Mouse (Mus musculus): ENCODE measurements around the gene Birc6. TPM values are rescaled to one million over a fixed set of nuclear protein-coding genes. Genes with fewer than 3 reads are reported as not detected.

The Birc6 gene
- polyA plus RNA-seq (2015; fragmentation: Nextera tagmentation; extraction: Ambion mirVana), result 90.9 and 95.5 TPM in 2 replicates

DNA sequence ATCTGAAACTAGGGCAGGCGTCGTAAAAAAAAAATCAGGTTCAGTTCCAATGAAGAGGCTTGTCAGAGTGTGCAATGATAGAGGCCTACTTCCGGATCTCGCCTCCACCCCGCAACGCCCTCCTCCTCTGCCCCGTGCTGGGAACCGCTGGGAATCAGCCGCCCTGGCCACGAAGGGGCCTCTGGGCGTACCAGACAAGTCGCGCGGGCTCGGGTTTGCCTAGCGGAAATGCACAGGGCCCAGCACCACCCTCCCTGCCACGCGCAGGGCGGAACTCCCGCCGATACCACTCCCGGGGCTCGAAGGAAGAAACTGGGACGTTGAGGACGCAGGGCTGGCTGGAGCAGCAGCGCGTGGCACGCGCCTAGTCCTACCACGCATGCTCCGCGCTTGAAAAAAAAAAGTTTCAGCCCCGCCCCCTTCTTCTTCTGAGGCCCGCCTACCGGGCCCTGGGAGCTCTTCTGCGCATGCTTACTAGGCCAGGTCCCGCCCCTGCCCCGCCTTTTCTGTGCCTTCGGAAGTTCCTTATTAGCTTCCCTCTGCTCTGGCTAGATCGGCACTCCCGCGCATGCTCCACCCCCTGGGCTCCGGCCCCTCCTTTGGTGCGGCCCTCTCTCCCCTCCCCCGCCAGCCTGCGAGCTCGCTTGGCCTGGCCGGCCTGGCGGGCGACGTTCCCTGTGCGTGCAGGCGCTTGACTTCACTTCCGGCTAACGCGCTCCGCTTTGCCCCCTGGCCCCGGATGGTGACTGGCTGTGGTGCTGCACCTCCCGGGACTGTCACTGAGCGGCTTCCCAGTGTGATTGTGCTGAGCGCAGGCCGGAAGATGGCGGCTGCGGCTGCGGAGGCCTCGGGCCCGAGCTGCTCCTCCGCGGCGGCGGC, at the start of gene Birc6:
Gene Birc6 (plus strand): TSS at position 567 of the 879 bp plus-strand sequence.
- H3K9me3 ChIP-seq (ENCODE audit: control insufficient read depth, low read length), result no peaks in the 10 kb centered on the region
- peak within 1 kb of the TSS; percentile 100 for H3K4me3 ChIP-seq (replicated peaks; ENCODE audit: low read length)
- H3K4me1 ChIP-seq (replicated peaks; ENCODE audit: control insufficient read depth, insufficient read depth, low read length), result peaks cover 19% of the 10 kb centered on the region
- H3K36me3 ChIP-seq (ENCODE audit: control insufficient read depth, insufficient read depth), result no peaks in the 10 kb centered on the region
- peak; percentile 97 for ATAC-seq
- H3K9ac ChIP-seq (replicated peaks; ENCODE audit: low read depth, low read length), result peak within 1 kb of the TSS; percentile 98
- WGBS, result under 1% methylated on average over 64 of the region's 71 CpGs
- no peaks in the 10 kb centered on the region for H3K27me3 ChIP-seq (replicated peaks; ENCODE audit: control insufficient read depth, insufficient read depth, low read length)
- peak within 1 kb of the TSS; percentile 95 for H3K4me2 ChIP-seq (ENCODE audit: low read length)
- peak within 1 kb of the TSS; percentile 96 for H3K27ac ChIP-seq (ENCODE audit: low read length)

DNA sequence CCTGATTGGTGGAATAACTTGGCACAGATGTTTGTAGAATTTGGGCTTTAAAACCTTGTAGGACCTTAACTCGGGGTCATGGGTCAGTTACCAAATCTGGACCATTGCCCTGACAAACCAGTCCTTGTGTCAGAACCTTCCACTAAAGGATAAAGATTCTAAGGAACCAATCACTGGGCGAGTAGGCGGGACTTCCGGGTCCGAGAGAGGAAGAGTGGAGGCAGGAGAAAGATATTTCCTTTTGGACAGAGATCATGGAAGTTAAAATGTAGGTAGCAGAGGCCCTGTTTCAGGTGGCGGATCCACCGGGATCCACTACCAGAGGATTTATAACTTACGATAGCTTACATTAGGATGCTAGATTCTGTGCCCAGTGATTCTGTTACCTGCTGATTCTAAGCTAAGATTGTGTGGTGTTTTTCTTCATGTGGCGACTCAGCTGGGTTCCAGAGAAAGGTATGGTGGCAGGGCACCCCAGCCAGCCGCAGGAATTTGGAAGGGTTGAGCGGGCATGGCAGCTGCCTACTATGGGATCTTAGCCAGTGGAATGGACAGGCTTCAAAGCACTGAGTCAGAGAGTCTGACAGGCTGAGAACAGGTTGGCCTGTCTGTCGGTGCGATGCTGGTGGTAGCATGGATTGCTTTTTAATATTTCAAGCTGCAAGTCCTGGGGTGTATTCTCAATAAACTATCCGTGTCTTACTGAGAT, 47.6 kb upstream of the Birc6 start:
- 88% methylated on average over 14 of the region's 14 CpGs for WGBS
- Histone ChIP-seq H3K27ac (ENCODE audit: low read length) (no peak overlapping the region), H3K9ac (replicated peaks; ENCODE audit: low read depth, low read length) (no peak overlapping the region), H3K9me3 (ENCODE audit: control insufficient read depth, low read length) (no peaks in the 10 kb centered on the region), H3K4me2 (ENCODE audit: low read length) (no peak overlapping the region), H3K4me1 (replicated peaks; ENCODE audit: control insufficient read depth, insufficient read depth, low read length) (no peaks in the 10 kb centered on the region), H3K27me3 (replicated peaks; ENCODE audit: control insufficient read depth, insufficient read depth, low read length) (no peaks in the 10 kb centered on the region), H3K36me3 (ENCODE audit: control insufficient read depth, insufficient read depth) (no peaks in the 10 kb centered on the region), H3K4me3 (replicated peaks; ENCODE audit: low read length) (no peak overlapping the region)
- ATAC-seq, result no peak

DNA sequence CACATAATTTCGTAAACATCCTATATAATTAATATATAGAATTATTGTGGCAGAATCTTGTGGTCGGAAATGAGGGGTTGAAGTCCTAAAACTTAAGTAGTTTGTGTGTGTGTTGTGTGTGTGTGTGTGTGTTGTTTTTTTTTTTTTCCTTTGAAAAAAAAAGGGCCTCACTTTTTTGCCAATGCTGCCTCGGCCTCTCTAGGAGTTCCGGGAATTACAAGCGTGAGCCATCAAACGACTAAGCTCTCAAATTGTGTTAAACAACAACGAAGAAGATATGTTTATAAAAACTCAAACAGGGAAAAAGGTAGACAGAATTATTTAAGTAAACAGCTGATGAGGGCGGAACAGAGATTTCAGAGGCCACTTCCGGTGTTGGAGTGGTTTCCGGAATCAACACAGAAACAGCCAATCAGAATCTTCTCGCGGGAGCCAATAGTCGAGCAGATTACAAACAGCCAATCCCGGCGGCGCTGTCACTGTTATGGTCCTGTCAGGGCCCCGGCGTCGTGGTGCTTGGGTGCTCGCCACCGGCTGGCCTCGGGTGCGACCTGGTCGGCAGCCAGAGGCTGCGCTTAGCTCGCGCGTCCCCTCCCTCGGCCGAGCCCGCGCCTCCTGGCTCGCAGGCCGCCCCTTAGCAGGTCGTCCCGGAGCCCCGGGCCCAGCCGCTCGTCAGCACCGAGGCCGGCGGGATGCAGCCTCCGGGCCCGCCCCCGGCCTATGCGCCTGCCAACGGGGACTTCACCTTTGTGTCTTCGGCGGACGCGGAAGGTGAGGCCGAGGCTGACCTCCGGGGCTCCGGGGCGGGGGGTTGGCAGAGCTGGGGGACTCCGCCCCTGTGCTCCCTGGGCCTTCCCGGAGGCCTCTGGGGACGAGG, 38.8 kb upstream of the Birc6 start, which contains the start of gene Yipf4:
Gene Yipf4 (plus strand): TSS at position 470 of the 877 bp plus-strand sequence.
- peak within 1 kb of the TSS; percentile 78 for H3K9ac ChIP-seq (replicated peaks; ENCODE audit: low read depth, low read length)
- peak; percentile 100 for ATAC-seq
- peak within 1 kb of the TSS; percentile 87 for H3K4me3 ChIP-seq (replicated peaks; ENCODE audit: low read length)
- H3K36me3 ChIP-seq (ENCODE audit: control insufficient read depth, insufficient read depth), result peaks cover 9% of the 10 kb centered on the region
- WGBS, result 4% methylated on average over 58 of the region's 58 CpGs
- peak within 1 kb of the TSS; percentile 77 for H3K27ac ChIP-seq (ENCODE audit: low read length)
- H3K4me1 ChIP-seq (replicated peaks; ENCODE audit: control insufficient read depth, insufficient read depth, low read length), result peaks cover 11% of the 10 kb centered on the region; the same call in 1 of the 2 replicates
- H3K27me3 ChIP-seq (replicated peaks; ENCODE audit: control insufficient read depth, insufficient read depth, low read length), result no peaks in the 10 kb centered on the region
- peak within 1 kb of the TSS; percentile 69 for H3K4me2 ChIP-seq (ENCODE audit: low read length)
- no peaks in the 10 kb centered on the region for H3K9me3 ChIP-seq (ENCODE audit: control insufficient read depth, low read length)

DNA sequence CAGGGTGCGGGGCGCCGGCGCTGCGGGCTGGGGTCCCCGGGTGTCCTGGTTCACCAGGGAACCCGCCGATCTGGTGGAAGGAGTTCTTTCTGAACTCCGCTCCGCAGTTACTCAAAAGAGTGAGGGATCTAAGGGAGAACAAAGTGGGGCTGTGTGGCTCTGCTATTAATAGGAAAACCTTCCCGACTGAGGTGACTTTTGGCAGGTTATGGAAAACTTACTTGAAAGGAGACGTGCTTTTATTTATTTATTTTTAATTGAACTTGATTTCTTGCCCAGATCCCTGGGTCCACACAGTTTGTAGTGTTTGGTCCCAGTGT, 38.2 kb upstream of the Birc6 start:
- WGBS, result under 1% methylated on average over 12 of the region's 12 CpGs
- peak overlapping the region; percentile 78 for H3K9ac ChIP-seq (replicated peaks; ENCODE audit: low read depth, low read length)
- no peaks in the 10 kb centered on the region for H3K9me3 ChIP-seq (ENCODE audit: control insufficient read depth, low read length)
- H3K36me3 ChIP-seq (ENCODE audit: control insufficient read depth, insufficient read depth), result peaks cover 11% of the 10 kb centered on the region
- H3K4me1 ChIP-seq (replicated peaks; ENCODE audit: control insufficient read depth, insufficient read depth, low read length), result peaks cover 11% of the 10 kb centered on the region; the same call in 1 of the 2 replicates
- peak overlapping the region; percentile 69 for H3K4me2 ChIP-seq (ENCODE audit: low read length)
- H3K27ac ChIP-seq (ENCODE audit: low read length), result peak overlapping the region; percentile 77
- peak overlapping the region; percentile 87 for H3K4me3 ChIP-seq (replicated peaks; ENCODE audit: low read length)
- no peak for ATAC-seq
- H3K27me3 ChIP-seq (replicated peaks; ENCODE audit: control insufficient read depth, insufficient read depth, low read length), result no peaks in the 10 kb centered on the region

DNA sequence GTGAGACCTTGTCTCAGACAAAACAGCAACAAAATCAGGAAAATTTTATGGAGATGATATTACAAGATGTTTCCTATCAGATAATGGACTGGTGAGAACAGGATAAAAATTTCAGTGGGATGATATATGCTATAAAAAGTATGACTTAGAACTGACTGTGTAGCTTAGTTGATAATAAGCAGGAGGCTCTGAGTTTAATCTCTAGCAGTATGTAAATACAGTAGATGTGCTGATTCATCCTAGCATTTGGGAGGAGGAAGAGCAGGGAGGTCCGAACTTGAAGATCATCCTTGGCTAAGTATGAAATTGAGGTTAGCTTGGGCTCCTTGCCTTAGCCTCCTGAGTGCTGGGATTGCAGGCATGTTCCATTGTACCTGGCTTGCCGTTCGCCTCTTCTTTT, 36.5 kb upstream of the Birc6 start:
- Histone ChIP-seq H3K36me3 (ENCODE audit: control insufficient read depth, insufficient read depth) (peaks cover 22% of the 10 kb centered on the region), H3K9ac (replicated peaks; ENCODE audit: low read depth, low read length) (no peak overlapping the region), H3K9me3 (ENCODE audit: control insufficient read depth, low read length) (no peaks in the 10 kb centered on the region), H3K4me3 (replicated peaks; ENCODE audit: low read length) (no peak overlapping the region), H3K27ac (ENCODE audit: low read length) (no peak overlapping the region), H3K27me3 (replicated peaks; ENCODE audit: control insufficient read depth, insufficient read depth, low read length) (no peaks in the 10 kb centered on the region), H3K4me2 (ENCODE audit: low read length) (no peak overlapping the region), H3K4me1 (replicated peaks; ENCODE audit: control insufficient read depth, insufficient read depth, low read length) (peaks cover 11% of the 10 kb centered on the region; the same call in 1 of the 2 replicates)
- WGBS, result 95% methylated on average over 3 of the region's 3 CpGs
- ATAC-seq, result no peak

DNA sequence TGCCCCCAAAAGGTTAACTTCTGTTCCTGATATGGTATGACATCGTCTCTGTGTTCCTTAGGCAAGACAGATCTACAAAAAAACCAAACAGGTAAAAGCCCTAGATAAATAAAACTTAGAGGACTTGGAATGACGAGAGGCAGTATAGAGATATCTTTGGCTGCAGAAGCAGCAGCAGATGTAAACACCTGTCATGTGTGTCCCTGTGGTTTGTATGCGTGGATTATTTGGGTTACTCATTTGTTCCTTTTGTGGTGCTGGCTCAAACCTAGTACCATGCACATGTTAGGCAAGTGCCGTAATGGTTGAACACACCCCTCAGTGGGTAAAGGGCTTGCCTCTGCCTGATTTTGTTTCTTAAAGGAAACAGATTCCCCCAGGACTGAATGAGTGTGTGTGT, 27.9 kb upstream of the Birc6 start:
- Histone ChIP-seq H3K4me2 (ENCODE audit: low read length) (no peak overlapping the region), H3K4me3 (replicated peaks; ENCODE audit: low read length) (no peak overlapping the region), H3K27me3 (replicated peaks; ENCODE audit: control insufficient read depth, insufficient read depth, low read length) (no peaks in the 10 kb centered on the region), H3K36me3 (ENCODE audit: control insufficient read depth, insufficient read depth) (peaks cover 33% of the 10 kb centered on the region), H3K27ac (ENCODE audit: low read length) (no peak overlapping the region), H3K9me3 (ENCODE audit: control insufficient read depth, low read length) (no peaks in the 10 kb centered on the region), H3K4me1 (replicated peaks; ENCODE audit: control insufficient read depth, insufficient read depth, low read length) (no peaks in the 10 kb centered on the region), H3K9ac (replicated peaks; ENCODE audit: low read depth, low read length) (no peak overlapping the region)
- ATAC-seq, result no peak
- 94% methylated on average over 4 of the region's 4 CpGs for WGBS

DNA sequence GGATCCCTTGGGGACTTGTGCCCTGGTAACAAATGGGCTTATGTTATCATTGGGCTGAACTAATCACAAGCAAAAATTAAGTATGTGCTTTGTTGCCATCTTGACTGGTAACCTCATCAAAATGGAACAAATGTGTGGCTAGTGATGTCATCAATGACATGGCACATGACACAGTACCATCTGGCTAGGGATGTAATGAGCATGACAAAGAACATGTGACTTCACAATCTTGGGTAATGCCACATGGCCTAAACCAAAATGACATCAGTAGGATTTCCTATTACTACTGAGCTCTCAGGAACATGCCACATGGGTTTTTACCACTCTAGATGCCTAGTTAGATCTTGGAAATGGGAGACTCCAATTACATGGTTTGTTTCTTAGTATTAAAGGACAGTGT, 27.0 kb upstream of the Birc6 start:
- ATAC-seq, result no peak
- no peaks in the 10 kb centered on the region for H3K27me3 ChIP-seq (replicated peaks; ENCODE audit: control insufficient read depth, insufficient read depth, low read length)
- no peak overlapping the region for H3K4me3 ChIP-seq (replicated peaks; ENCODE audit: low read length)
- no peak overlapping the region for H3K9ac ChIP-seq (replicated peaks; ENCODE audit: low read depth, low read length)
- no peak overlapping the region for H3K4me2 ChIP-seq (ENCODE audit: low read length)
- H3K36me3 ChIP-seq (ENCODE audit: control insufficient read depth, insufficient read depth), result peaks cover 27% of the 10 kb centered on the region
- no peak overlapping the region for H3K27ac ChIP-seq (ENCODE audit: low read length)
- no peaks in the 10 kb centered on the region for H3K4me1 ChIP-seq (replicated peaks; ENCODE audit: control insufficient read depth, insufficient read depth, low read length)
- H3K9me3 ChIP-seq (ENCODE audit: control insufficient read depth, low read length), result no peaks in the 10 kb centered on the region

DNA sequence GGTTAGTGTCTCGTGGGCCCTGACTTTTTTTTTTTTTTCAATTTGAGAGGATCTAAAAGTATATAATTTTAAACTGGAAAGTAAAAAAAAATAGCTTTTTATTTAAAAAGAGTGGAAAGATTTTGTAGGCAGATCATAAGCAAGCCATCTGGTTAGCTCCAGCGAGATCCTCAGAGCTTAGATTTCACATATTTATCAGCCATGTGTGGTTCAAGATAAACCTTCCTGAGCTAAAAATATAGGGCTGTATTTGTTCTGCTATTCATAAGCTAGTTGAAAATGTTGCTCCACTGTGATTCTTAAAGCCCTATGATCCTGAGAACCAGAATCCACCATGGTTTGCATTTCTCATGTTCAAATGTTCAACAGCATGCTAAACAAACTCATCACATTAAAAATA, 20.2 kb upstream of the Birc6 start:
- WGBS, result 78% methylated on average over 2 of the region's 2 CpGs
- H3K27me3 ChIP-seq (replicated peaks; ENCODE audit: control insufficient read depth, insufficient read depth, low read length), result no peaks in the 10 kb centered on the region
- no peak overlapping the region for H3K4me3 ChIP-seq (replicated peaks; ENCODE audit: low read length)
- no peaks in the 10 kb centered on the region for H3K9me3 ChIP-seq (ENCODE audit: control insufficient read depth, low read length)
- H3K4me2 ChIP-seq (ENCODE audit: low read length), result no peak overlapping the region
- H3K27ac ChIP-seq (ENCODE audit: low read length), result no peak overlapping the region
- no peaks in the 10 kb centered on the region for H3K36me3 ChIP-seq (ENCODE audit: control insufficient read depth, insufficient read depth)
- H3K4me1 ChIP-seq (replicated peaks; ENCODE audit: control insufficient read depth, insufficient read depth, low read length), result no peaks in the 10 kb centered on the region
- ATAC-seq, result no peak
- no peak overlapping the region for H3K9ac ChIP-seq (replicated peaks; ENCODE audit: low read depth, low read length)

DNA sequence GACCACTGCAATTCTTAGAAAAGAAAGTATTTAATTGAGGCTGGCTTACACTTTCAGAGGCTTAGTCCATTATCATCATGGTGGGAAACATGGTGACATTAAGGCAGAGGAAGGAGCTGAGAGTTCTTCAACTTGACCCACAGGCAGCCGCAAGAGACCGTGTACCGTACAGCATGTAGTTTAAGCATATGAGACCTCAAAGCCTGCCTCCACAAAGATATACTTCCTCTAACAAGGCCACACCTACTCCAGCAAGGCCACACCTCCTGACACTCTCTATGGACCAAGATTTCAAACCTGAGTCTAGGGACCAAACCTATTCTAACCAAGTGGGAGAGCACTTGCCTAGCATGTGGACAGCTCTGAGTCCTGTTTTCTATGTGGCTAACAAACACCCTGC, 19.5 kb upstream of the Birc6 start:
- 84% methylated on average over 3 of the region's 3 CpGs for WGBS
- no peak overlapping the region for H3K4me3 ChIP-seq (replicated peaks; ENCODE audit: low read length)
- no peak overlapping the region for H3K4me2 ChIP-seq (ENCODE audit: low read length)
- no peaks in the 10 kb centered on the region for H3K4me1 ChIP-seq (replicated peaks; ENCODE audit: control insufficient read depth, insufficient read depth, low read length)
- ATAC-seq, result no peak
- no peak overlapping the region for H3K27ac ChIP-seq (ENCODE audit: low read length)
- H3K36me3 ChIP-seq (ENCODE audit: control insufficient read depth, insufficient read depth), result no peaks in the 10 kb centered on the region
- H3K9me3 ChIP-seq (ENCODE audit: control insufficient read depth, low read length), result no peaks in the 10 kb centered on the region
- H3K27me3 ChIP-seq (replicated peaks; ENCODE audit: control insufficient read depth, insufficient read depth, low read length), result no peaks in the 10 kb centered on the region
- H3K9ac ChIP-seq (replicated peaks; ENCODE audit: low read depth, low read length), result no peak overlapping the region
